In genomic region chr10:43112296-43112695, GRCm38 (mm10) we compare ENCODE assay signal across 15 mouse cellular contexts.
DNase-seq lines count a peak whose midpoint lies in the region; ATAC-seq lines count a peak whose summit lies in the region.
"Had no signal": no experiment of that assay in that cellular context is flagged by ENCODE, and none has a peak within 500 bp of the region (broad histone marks: within the 10 kb centered on the region; RNA-seq: fewer than 3 reads in every experiment).

No protein-coding gene starts in this region.

- no peaks in the 10 kb centered on the region for H3K9me3 ChIP-seq in hindbrain, embryonic 10.5 days
- no peaks in the 10 kb centered on the region for H3K9me3 ChIP-seq in hindbrain, embryonic 13.5 days
- no peaks in the 10 kb centered on the region for H3K9me3 ChIP-seq in midbrain, embryonic 10.5 days (replicated peaks)
- H3K9me3 ChIP-seq in midbrain, embryonic 16.5 days (replicated peaks; ENCODE audit: control insufficient read depth, low read length, poor library complexity, severe bottlenecking) = no peaks in the 10 kb centered on the region
- no peaks in the 10 kb centered on the region for H3K9me3 ChIP-seq in hindbrain, embryonic 15.5 days
- H3K9me3 ChIP-seq in neural tube, embryonic 12.5 days = no peaks in the 10 kb centered on the region
- H3K9me3 ChIP-seq: G1E; liver, embryonic 13.5 days had no signal

- H3K27me3 ChIP-seq in hindbrain, embryonic 10.5 days (ENCODE audit: insufficient read depth, poor library complexity, severe bottlenecking) = peaks cover 8% of the 10 kb centered on the region; the same call in 1 of the 2 replicates
- H3K27me3 ChIP-seq in hindbrain, embryonic 13.5 days = no peaks in the 10 kb centered on the region
- H3K27me3 ChIP-seq in midbrain, embryonic 10.5 days (ENCODE audit: low read depth, poor library complexity, severe bottlenecking) = peaks cover 25% of the 10 kb centered on the region; the same call in 1 of the 2 replicates
- H3K27me3 ChIP-seq in midbrain, embryonic 16.5 days (ENCODE audit: control insufficient read depth, insufficient read depth, low read depth, low read length) = no peaks in the 10 kb centered on the region
- no peaks in the 10 kb centered on the region for H3K27me3 ChIP-seq in hindbrain, embryonic 15.5 days
- no peaks in the 10 kb centered on the region for H3K27me3 ChIP-seq in neural tube, embryonic 12.5 days (replicated peaks)

- H3K27ac ChIP-seq in hindbrain, embryonic 10.5 days = peak overlapping the region; percentile 73
- no peak overlapping the region for H3K27ac ChIP-seq in hindbrain, embryonic 13.5 days
- H3K27ac ChIP-seq in midbrain, embryonic 10.5 days (replicated peaks) = peak overlapping the region; percentile 67
- H3K27ac ChIP-seq in midbrain, embryonic 16.5 days (ENCODE audit: low read length) = no peak overlapping the region
- H3K27ac ChIP-seq in hindbrain, embryonic 15.5 days (replicated peaks) = 0 out of 2 replicates have a peak overlapping the region, but pooled peaks have one; percentile 0
- no peak overlapping the region for H3K27ac ChIP-seq in neural tube, embryonic 12.5 days
- H3K27ac ChIP-seq: liver, embryonic 13.5 days had no signal

- H3K36me3 ChIP-seq in hindbrain, embryonic 10.5 days = no peaks in the 10 kb centered on the region; the same call in 1 of the 2 replicates
- no peaks in the 10 kb centered on the region for H3K36me3 ChIP-seq in hindbrain, embryonic 13.5 days
- H3K36me3 ChIP-seq in midbrain, embryonic 10.5 days = no peaks in the 10 kb centered on the region
- no peaks in the 10 kb centered on the region for H3K36me3 ChIP-seq in midbrain, embryonic 16.5 days (ENCODE audit: control insufficient read depth, insufficient read depth, low read length)
- no peaks in the 10 kb centered on the region for H3K36me3 ChIP-seq in hindbrain, embryonic 15.5 days
- H3K36me3 ChIP-seq in neural tube, embryonic 12.5 days = no peaks in the 10 kb centered on the region
- H3K36me3 ChIP-seq: G1E; liver, embryonic 13.5 days had no signal

- no peak overlapping the region for H3K4me2 ChIP-seq in hindbrain, embryonic 13.5 days
- H3K4me2 ChIP-seq in midbrain, embryonic 16.5 days (ENCODE audit: low read length) = no peak overlapping the region
- H3K4me2 ChIP-seq in hindbrain, embryonic 15.5 days = no peak overlapping the region
- H3K4me2 ChIP-seq in neural tube, embryonic 12.5 days (replicated peaks) = no peak overlapping the region
- H3K4me2 ChIP-seq: liver, embryonic 13.5 days had no signal

- ATAC-seq in hindbrain, embryonic 13.5 days (ENCODE audit: low FRiP score) = no peak
- no peak for ATAC-seq in midbrain, embryonic 16.5 days
- ATAC-seq in hindbrain, embryonic 15.5 days (ENCODE audit: low FRiP score, low read depth) = no peak
- ATAC-seq in neural tube, embryonic 12.5 days (ENCODE audit: low FRiP score, low read depth) = peak; percentile 28; the same call in 1 of the 2 replicates

- DNase-seq in hindbrain, embryonic 10.5 days (ENCODE audit: low spot score) = peak; percentile 52
- peak; percentile 41 for DNase-seq in midbrain, embryonic 10.5 days (ENCODE audit: low spot score)
- DNase-seq in left cerebral cortex, adult 8-10 months (ENCODE audit: low spot score in 2 of 2) = no peak
- DNase-seq: cerebellum, adult 9-10 months; gastrocnemius, postnatal 14 days; kidney, adult 2 months; kidney, postnatal 14 days; liver, embryonic 13.5 days; thymus, postnatal 36 days had no signal

- H3K4me1 ChIP-seq in hindbrain, embryonic 10.5 days (replicated peaks) = peaks cover 40% of the 10 kb centered on the region
- peaks cover 43% of the 10 kb centered on the region for H3K4me1 ChIP-seq in hindbrain, embryonic 13.5 days (replicated peaks)
- peaks cover 32% of the 10 kb centered on the region for H3K4me1 ChIP-seq in midbrain, embryonic 10.5 days
- peaks cover 15% of the 10 kb centered on the region; the same call in 1 of the 2 replicates for H3K4me1 ChIP-seq in midbrain, embryonic 16.5 days (ENCODE audit: control insufficient read depth, insufficient read depth, low read length)
- peaks cover 20% of the 10 kb centered on the region for H3K4me1 ChIP-seq in hindbrain, embryonic 15.5 days (replicated peaks)
- H3K4me1 ChIP-seq in neural tube, embryonic 12.5 days = peaks cover 14% of the 10 kb centered on the region; the same call in 1 of the 2 replicates
- H3K4me1 ChIP-seq: liver, embryonic 13.5 days had no signal

- no peak overlapping the region for H3K4me3 ChIP-seq in hindbrain, embryonic 10.5 days
- H3K4me3 ChIP-seq in hindbrain, embryonic 13.5 days = no peak overlapping the region
- H3K4me3 ChIP-seq in midbrain, embryonic 10.5 days = no peak overlapping the region
- H3K4me3 ChIP-seq in midbrain, embryonic 16.5 days (ENCODE audit: low read depth, low read length) = no peak overlapping the region
- no peak overlapping the region for H3K4me3 ChIP-seq in hindbrain, embryonic 15.5 days
- no peak overlapping the region for H3K4me3 ChIP-seq in neural tube, embryonic 12.5 days
- H3K4me3 ChIP-seq: liver, embryonic 13.5 days; myocyte had no signal

- 39% methylated on average over 7 of the region's 7 CpGs for WGBS in hindbrain, embryonic 10.5 days
- WGBS in hindbrain, embryonic 13.5 days = 28% methylated on average over 7 of the region's 7 CpGs
- WGBS in midbrain, embryonic 10.5 days = 55% methylated on average over 7 of the region's 7 CpGs
- WGBS in midbrain, embryonic 16.5 days = 30% methylated on average over 7 of the region's 7 CpGs
- WGBS in hindbrain, embryonic 15.5 days = 21% methylated on average over 7 of the region's 7 CpGs
- 40% methylated on average over 7 of the region's 7 CpGs for WGBS in neural tube, embryonic 12.5 days

- H3K9ac ChIP-seq in hindbrain, embryonic 13.5 days = no peak overlapping the region
- H3K9ac ChIP-seq in midbrain, embryonic 16.5 days (ENCODE audit: low read depth, low read length) = no peak overlapping the region
- no peak overlapping the region for H3K9ac ChIP-seq in hindbrain, embryonic 15.5 days
- H3K9ac ChIP-seq in neural tube, embryonic 12.5 days = no peak overlapping the region
- H3K9ac ChIP-seq: liver, embryonic 13.5 days had no signal

Comparison
In these comparisons a context has a peak if more than half of its experiments do, and no peak if none do; other contexts are left out.
1. H3K27ac ChIP-seq: peak in hindbrain, embryonic 10.5 days (single experiment), midbrain, embryonic 10.5 days (single experiment) and hindbrain, embryonic 15.5 days (single experiment); none in hindbrain, embryonic 13.5 days (single experiment), midbrain, embryonic 16.5 days (single experiment) and neural tube, embryonic 12.5 days (single experiment).
2. DNase-seq: peak in hindbrain, embryonic 10.5 days (single experiment) and midbrain, embryonic 10.5 days (single experiment); none in left cerebral cortex, adult 8-10 months (0 of 2).